Mouse (Mus musculus) liver, adult 2 months (tissue): ENCODE results near the gene Msi1. TPM values are rescaled to one million over a fixed set of nuclear protein-coding genes. Genes with fewer than 3 reads are reported as not detected.
A peak's percentile ranks its signal among the peaks of the same experiment; 100 is the strongest.

Experiments
- DNase-seq: peaks from one replicate; pipeline ENCODE4 v3.0.0-alpha.2; 2011; ENCODE audit warnings: low read depth, low spot score; ENCODE audit errors: extremely low read depth
- H3K27ac ChIP-seq: fragments of 200-500 bp; replicated peaks from 2 replicates; pipeline ENCODE4 v1.5.1; 2012; ENCODE audit warnings: low read depth, mild to moderate bottlenecking, control low read depth, inconsistent platforms, low read length; ENCODE audit not compliant: insufficient read depth
- H3K27me3 ChIP-seq: fragments of 200-500 bp; 2 replicates; pipeline ENCODE4 v1.6.1; 2012; ENCODE audit warnings: mild to moderate bottlenecking, moderate library complexity, low read length, inconsistent platforms; ENCODE audit not compliant: control insufficient read depth, insufficient read depth
- H3K36me3 ChIP-seq: fragments of 200-500 bp; 2 replicates; pipeline ENCODE4 v1.6.1; 2012; ENCODE audit warnings: low read length, inconsistent platforms; ENCODE audit not compliant: control insufficient read depth, insufficient read depth
- H3K4me1 ChIP-seq: fragments of 200-500 bp; 2 replicates; pipeline ENCODE4 v1.6.1; 2011; ENCODE audit warnings: low read length; ENCODE audit not compliant: control insufficient read depth, insufficient read depth
- H3K4me3 ChIP-seq: fragments of 200-500 bp; 2 replicates; pipeline ENCODE4 v1.5.1; 2011; ENCODE audit warnings: low read depth, mild to moderate bottlenecking, control low read depth, low read length, moderate library complexity; ENCODE audit not compliant: insufficient read depth
- H3K79me2 ChIP-seq: fragments of 200-500 bp; 2 replicates; pipeline ENCODE4 v1.6.1; 2012; ENCODE audit warnings: inconsistent platforms, mild to moderate bottlenecking, low read length, moderate library complexity; ENCODE audit not compliant: control insufficient read depth, insufficient read depth
- H3K9ac ChIP-seq: fragments of 200-500 bp; 2 replicates; pipeline ENCODE4 v1.6.1; 2012; ENCODE audit warnings: low read depth, mild to moderate bottlenecking, control low read depth, inconsistent platforms, low read length
- CTCF ChIP-seq: fragments of 200-500 bp; IDR thresholded peaks from 2 replicates; pipeline ENCODE4 v1.5.1; 2011; ENCODE audit warnings: low read depth, low read length, control low read depth
- POLR2A ChIP-seq: fragments of 200-500 bp; IDR thresholded peaks from 2 replicates; pipeline ENCODE4 v1.6.1; 2011; ENCODE audit warnings: low read length, control low read depth; ENCODE audit not compliant: insufficient read depth; ENCODE audit errors: extremely low read depth
- WGBS: fragments of 180-500 bp; shearing (Covaris S2); methylation state at CpG from one replicate; pipeline ENCODE4 v1.1.7; 2018; 5-methylcytosine and 5-hydroxymethylcytosine counted together
- polyA plus RNA-seq: library from polyadenylated mRNA; depleted of rRNA; stranded (reverse); fragments of >200 nt; gene quantifications from 2 replicates; pipeline ENCODE4 v1.2.3, GENCODE M21; 2012
- total RNA-seq: library from RNA; depleted of rRNA; stranded (reverse); fragments of >200 nt; gene quantifications from 2 replicates; pipeline ENCODE4 v1.2.3, GENCODE M21; 2014

The Msi1 gene
- total and polyA plus RNA-seq, 2 experiments: 0.09 TPM; not detected in 1

DNA sequence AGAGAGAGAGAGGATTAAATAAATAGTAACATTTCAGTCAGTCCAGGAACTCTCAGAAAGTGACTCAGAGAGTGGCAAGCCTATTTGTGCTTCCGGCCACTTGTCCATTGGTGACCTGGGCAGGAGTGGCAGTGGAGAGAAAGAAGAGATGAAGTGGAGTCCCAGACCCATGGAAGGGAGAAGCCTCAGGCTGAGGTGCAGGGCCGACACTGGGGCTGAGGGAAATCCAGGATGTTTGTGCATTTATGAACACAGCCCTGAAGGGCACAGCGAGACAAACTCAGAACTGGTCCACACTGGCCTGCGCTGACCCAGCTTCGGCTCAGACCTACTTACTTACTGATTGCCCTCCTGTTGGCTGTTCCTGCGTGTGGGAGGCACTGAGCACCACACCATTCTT is 40.4 kb downstream of the Msi1 start:
- Histone ChIP-seq H3K27ac (no peak overlapping the region), H3K9ac (no peak overlapping the region), H3K36me3 (no peaks in the 10 kb centered on the region), H3K4me1 (no peaks in the 10 kb centered on the region), H3K4me3 (no peak overlapping the region), H3K79me2 (no peaks in the 10 kb centered on the region), H3K27me3 (no peaks in the 10 kb centered on the region)
- 73% methylated on average over 6 of the region's 6 CpGs for WGBS
- DNase-seq: no peak
- TF ChIP-seq POLR2A: no peak
- no peak for TF ChIP-seq CTCF

- DNase-seq: no peak
- no peak overlapping the region for H3K4me3 ChIP-seq
These were observed 41.5 kb downstream of the Msi1 start for GRCm38 (mm10) chr5:115470766-115471531.

DNA sequence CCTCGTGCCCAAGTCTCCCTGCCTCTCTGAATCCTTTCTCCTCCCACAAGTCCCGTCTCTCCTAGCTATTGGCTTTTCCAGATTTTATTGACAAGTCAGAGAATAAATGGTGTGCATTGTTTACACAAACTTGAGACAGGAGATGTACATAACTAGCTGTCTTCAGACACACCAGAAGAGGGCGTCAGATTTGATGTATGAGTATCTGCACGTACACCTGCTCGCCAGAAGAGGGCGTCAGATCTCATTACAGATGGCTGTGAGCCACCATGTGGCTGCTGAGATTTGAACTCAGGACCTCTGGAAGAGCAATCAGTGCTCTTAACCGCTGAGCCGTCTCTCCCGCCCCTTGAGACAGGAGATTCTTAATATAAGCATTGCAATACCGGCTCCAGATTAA is 43.8 kb downstream of the Msi1 start:
- Histone ChIP-seq H3K27me3 (no peaks in the 10 kb centered on the region), H3K36me3 (no peaks in the 10 kb centered on the region; the same call in 1 of the 2 replicates), H3K9ac (no peak overlapping the region), H3K27ac (no peak overlapping the region), H3K4me3 (no peak overlapping the region), H3K4me1 (no peaks in the 10 kb centered on the region), H3K79me2 (no peaks in the 10 kb centered on the region)
- WGBS: 72% methylated on average over 10 of the region's 10 CpGs
- no peak for DNase-seq
- TF ChIP-seq CTCF (peak; percentile 13; the same call in 1 of the 2 replicates), POLR2A (no peak)

More at GRCm38 (mm10) chr5:115470766-115471531, 41.5 kb downstream of the Msi1 start:
- Histone ChIP-seq H3K9ac (no peak overlapping the region), H3K27me3 (no peaks in the 10 kb centered on the region), H3K36me3 (no peaks in the 10 kb centered on the region), H3K4me1 (no peaks in the 10 kb centered on the region), H3K79me2 (no peaks in the 10 kb centered on the region), H3K27ac (no peak overlapping the region)
- peak; percentile 77; the same call in 1 of the 2 replicates for TF ChIP-seq CTCF
- no peak for TF ChIP-seq POLR2A
- WGBS: 33% methylated on average over 20 of the region's 20 CpGs

DNA sequence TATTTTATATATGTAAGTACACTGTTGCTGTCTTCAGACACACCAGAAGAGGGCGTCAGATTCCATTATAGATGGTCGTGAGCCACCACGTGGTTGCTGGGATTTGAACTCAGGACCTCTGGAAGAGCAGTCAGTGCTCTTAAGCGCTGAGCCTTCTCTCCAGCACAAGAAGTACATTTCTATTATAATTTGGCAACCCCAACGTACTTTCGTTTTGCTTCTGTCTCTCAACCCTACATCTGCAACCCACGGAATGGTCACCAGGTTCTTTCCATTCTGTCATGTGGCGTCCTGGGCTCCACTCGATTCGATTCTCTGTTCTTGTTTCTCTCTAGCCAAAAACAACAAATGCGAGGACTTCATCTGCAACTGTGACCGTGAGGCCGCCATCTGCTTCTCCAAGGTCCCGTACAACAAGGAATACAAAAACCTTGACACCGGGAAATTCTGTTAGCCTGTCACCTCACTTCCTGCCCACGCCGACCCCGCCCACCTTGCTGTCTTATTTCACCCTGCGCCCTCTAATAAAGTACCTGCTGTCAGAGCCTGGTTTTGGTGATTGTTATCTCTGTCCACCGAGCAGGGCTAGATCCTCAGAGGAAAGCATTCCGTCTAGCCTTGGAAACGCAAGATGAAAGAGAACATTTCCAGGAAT is 44.9 kb downstream of the Msi1 start:
- no peaks in the 10 kb centered on the region for H3K4me1 ChIP-seq
- no peak overlapping the region for H3K27ac ChIP-seq
- peaks cover under 1% of the 10 kb centered on the region; the same call in 1 of the 2 replicates for H3K36me3 ChIP-seq
- no peaks in the 10 kb centered on the region for H3K79me2 ChIP-seq
- WGBS: 78% methylated on average over 22 of the region's 22 CpGs
- H3K4me3 ChIP-seq: no peak overlapping the region
- DNase-seq: no peak
- H3K9ac ChIP-seq: no peak overlapping the region
- TF ChIP-seq POLR2A: no peak
- TF ChIP-seq CTCF: no peak
- no peaks in the 10 kb centered on the region for H3K27me3 ChIP-seq

DNA sequence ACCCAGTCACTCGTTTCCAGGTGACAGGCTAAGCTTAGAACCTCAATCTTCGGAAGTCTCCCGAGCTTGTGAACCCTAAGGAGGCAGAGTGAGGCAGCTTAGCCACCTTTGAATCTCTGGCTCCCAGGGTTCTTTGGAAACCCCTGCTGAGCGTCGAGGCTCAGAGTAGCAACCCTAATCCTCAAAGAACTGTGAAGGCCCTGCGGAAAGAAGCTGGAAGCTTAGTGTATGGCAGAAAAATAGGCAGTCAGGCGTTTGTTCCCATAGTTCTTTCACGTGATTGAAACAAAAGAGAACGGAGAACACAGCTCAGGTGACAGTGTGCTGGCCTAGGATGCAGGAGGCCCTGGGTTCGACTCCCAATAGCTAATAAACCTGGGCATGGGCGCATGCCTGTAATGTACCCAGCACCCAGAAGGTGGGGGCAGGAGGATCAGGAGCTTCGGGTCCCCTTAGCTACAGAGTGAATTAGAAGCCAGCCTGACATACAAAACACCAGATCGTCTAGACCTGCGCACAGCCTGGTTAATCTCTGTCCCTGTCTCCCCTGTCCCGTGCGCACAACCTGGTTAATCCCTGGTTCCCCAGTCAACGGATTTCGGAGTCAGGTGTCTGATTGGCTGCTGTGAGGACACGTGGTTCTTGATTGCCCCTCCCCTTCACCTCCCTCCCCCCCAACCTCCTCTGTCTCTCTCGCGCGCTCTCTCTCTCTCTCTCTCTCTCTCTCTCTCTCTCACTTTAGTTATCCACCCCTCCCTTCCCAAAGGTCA is 46.1 kb downstream of the Msi1 start:
- peak; percentile 84 for DNase-seq
- peak overlapping the region; percentile 30; the same call in 1 of the 2 replicates for H3K27ac ChIP-seq
- H3K36me3 ChIP-seq: peaks cover 4% of the 10 kb centered on the region; the same call in 1 of the 2 replicates
- no peaks in the 10 kb centered on the region for H3K79me2 ChIP-seq
- H3K9ac ChIP-seq: peak overlapping the region; percentile 35
- H3K27me3 ChIP-seq: no peaks in the 10 kb centered on the region
- TF ChIP-seq POLR2A: 0 out of 2 replicates have a peak, but pooled peaks have one; percentile 27
- no peak for TF ChIP-seq CTCF
- no peaks in the 10 kb centered on the region for H3K4me1 ChIP-seq
- peak overlapping the region; percentile 24 for H3K4me3 ChIP-seq
- WGBS: 25% methylated on average over 22 of the region's 22 CpGs
